30 mouse cellular contexts compared by ENCODE assay signal in the genomic region with DNA sequence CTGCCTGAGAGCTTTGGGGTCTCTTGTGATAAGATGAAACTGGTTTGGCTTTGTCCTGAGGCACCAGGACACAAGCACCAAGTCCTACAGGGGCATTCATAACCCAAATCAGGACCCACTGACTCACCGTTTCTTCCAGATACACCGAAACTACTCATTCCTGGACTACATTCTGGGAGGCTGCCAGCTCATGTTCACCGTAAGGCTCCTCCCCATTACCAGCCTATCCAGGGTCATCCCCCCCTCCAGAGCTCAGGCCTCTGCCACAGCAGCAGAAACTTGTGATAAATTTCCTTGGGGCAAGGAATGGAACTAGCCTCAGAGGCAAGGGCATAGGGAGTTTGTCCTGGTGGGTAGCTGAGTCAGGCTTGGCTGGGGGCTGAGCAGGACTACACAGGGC. TPM values are rescaled to one million over a fixed set of nuclear protein-coding genes. Genes with fewer than 3 reads are reported as not detected.
A peak's percentile ranks its signal among the peaks of the same experiment; 100 is the strongest.
DNase-seq lines count a peak whose midpoint lies in the region; ATAC-seq and TF ChIP-seq lines count a peak whose summit lies in the region.
"Had no signal": no experiment of that assay in that cellular context is flagged by ENCODE, and none has a peak within 500 bp of the region (broad histone marks: within the 10 kb centered on the region; RNA-seq: fewer than 3 reads in every experiment).

No protein-coding gene starts in this region.

- no peak overlapping the region for H3K4me3 ChIP-seq in forebrain, embryonic 10.5 days
- no peak overlapping the region for H3K4me3 ChIP-seq in forebrain, embryonic 13.5 days
- H3K4me3 ChIP-seq in cerebellum, adult 2 months (replicated peaks; ENCODE audit: insufficient read depth, low read depth, low read length): no peak overlapping the region
- H3K4me3 ChIP-seq: embryonic facial prominence, embryonic 13.5 days; heart, embryonic 15.5 days; hindbrain, embryonic 12.5 days; intestine, embryonic 15.5 days; liver, embryonic 13.5 days; midbrain, embryonic 15.5 days; neural tube, embryonic 15.5 days had no signal

- TF ChIP-seq POLR2A in cerebellum, adult 2 months (IDR thresholded peaks at IDR 0.05; ENCODE audit: borderline replicate concordance, insufficient read depth, low read length): no peak

- no peaks in the 10 kb centered on the region for H3K27me3 ChIP-seq in forebrain, embryonic 10.5 days (ENCODE audit: poor library complexity, severe bottlenecking)
- H3K27me3 ChIP-seq in forebrain, embryonic 13.5 days: no peaks in the 10 kb centered on the region
- no peaks in the 10 kb centered on the region for H3K27me3 ChIP-seq in cerebellum, adult 2 months (ENCODE audit: control insufficient read depth, insufficient read depth, low read length)
- H3K27me3 ChIP-seq: embryonic facial prominence, embryonic 13.5 days; heart, embryonic 15.5 days; intestine, embryonic 15.5 days; liver, embryonic 13.5 days; midbrain, embryonic 15.5 days; neural tube, embryonic 15.5 days had no signal

- H3K36me3 ChIP-seq in forebrain, embryonic 10.5 days (replicated peaks): 0 out of 2 replicates have a peak, but pooled peaks cover 2% of the 10 kb centered on the region
- H3K36me3 ChIP-seq in forebrain, embryonic 13.5 days (ENCODE audit: poor library complexity, severe bottlenecking): no peaks in the 10 kb centered on the region
- H3K36me3 ChIP-seq: embryonic facial prominence, embryonic 13.5 days; heart, embryonic 15.5 days; hindbrain, embryonic 12.5 days; intestine, embryonic 15.5 days; liver, embryonic 13.5 days; midbrain, embryonic 15.5 days; neural tube, embryonic 15.5 days had no signal

- ATAC-seq in forebrain, embryonic 13.5 days: no peak
- ATAC-seq: forebrain, postnatal 0 days; hindbrain, postnatal 0 days; intestine, embryonic 15.5 days; lung, postnatal 0 days; midbrain, embryonic 15.5 days had no signal

- H3K4me1 ChIP-seq in forebrain, embryonic 10.5 days: peaks cover 39% of the 10 kb centered on the region
- H3K4me1 ChIP-seq in forebrain, embryonic 13.5 days: peaks cover 20% of the 10 kb centered on the region
- H3K4me1 ChIP-seq in cerebellum, adult 2 months (ENCODE audit: control insufficient read depth, insufficient read depth, low read length): no peaks in the 10 kb centered on the region
- H3K4me1 ChIP-seq: heart, embryonic 15.5 days; intestine, embryonic 15.5 days; liver, embryonic 13.5 days had no signal

- H3K27ac ChIP-seq in forebrain, embryonic 10.5 days: peak overlapping the region; percentile 37; the same call in 1 of the 2 replicates
- no peak overlapping the region for H3K27ac ChIP-seq in forebrain, embryonic 13.5 days
- no peak overlapping the region for H3K27ac ChIP-seq in cerebellum, adult 2 months (ENCODE audit: insufficient read depth, low read length)
- H3K27ac ChIP-seq: embryonic facial prominence, embryonic 13.5 days; heart, embryonic 15.5 days; hindbrain, embryonic 12.5 days; hindbrain, postnatal 0 days; intestine, embryonic 15.5 days; kidney, postnatal 0 days; liver, embryonic 13.5 days; macrophage; midbrain, embryonic 15.5 days; neural tube, embryonic 15.5 days had no signal

- 85% methylated on average over 3 of the region's 3 CpGs for WGBS in forebrain, embryonic 10.5 days
- 76% methylated on average over 3 of the region's 3 CpGs for WGBS in forebrain, embryonic 13.5 days
- WGBS in cerebellum, adult 2 months: 69% methylated on average over 3 of the region's 3 CpGs

- DNase-seq in forebrain, embryonic 10.5 days (ENCODE audit: extremely low spot score, low spot score): no peak
- DNase-seq in MN1 (ENCODE audit: low spot score): peak; percentile 37
- DNase-seq in adrenal gland, adult 2 months: peak; percentile 85
- peak; percentile 76 to 80 for DNase-seq in adrenal gland, postnatal 36 days
- no peak for DNase-seq in urinary bladder, postnatal 25 days (ENCODE audit: low spot score)
- DNase-seq in cerebellum, adult 2 months: no peak
- DNase-seq in yolk sac, embryonic 10.5 days (ENCODE audit: low spot score): no peak
- DNase-seq: cerebellum, adult 11 months; cerebellum, adult 9-11 months; embryo, embryonic 11 days; forebrain, postnatal 0 days; gastrocnemius, postnatal 10 days; heart, postnatal 36 days; kidney, adult 2 months; layer of hippocampus, postnatal 36 days; left cerebral cortex, postnatal 4 days; liver, embryonic 13.5 days; lung, adult 18-20 months; right cerebral cortex, adult 18-20 months had no signal

- H3K9me3 ChIP-seq in forebrain, embryonic 10.5 days: no peaks in the 10 kb centered on the region
- no peaks in the 10 kb centered on the region for H3K9me3 ChIP-seq in forebrain, embryonic 13.5 days (replicated peaks)
- H3K9me3 ChIP-seq: embryonic facial prominence, embryonic 13.5 days; heart, embryonic 15.5 days; hindbrain, embryonic 12.5 days; intestine, embryonic 15.5 days; liver, embryonic 13.5 days; midbrain, embryonic 15.5 days; neural tube, embryonic 15.5 days had no signal

- no peak for TF ChIP-seq CTCF in cerebellum, adult 2 months (IDR thresholded peaks at IDR 0.05; ENCODE audit: borderline replicate concordance, insufficient read depth, low read depth, low read length)

- H3K4me2 ChIP-seq in forebrain, embryonic 13.5 days: no peak overlapping the region
- H3K4me2 ChIP-seq: embryonic facial prominence, embryonic 13.5 days; heart, embryonic 15.5 days; hindbrain, embryonic 12.5 days; intestine, embryonic 15.5 days; liver, embryonic 13.5 days; midbrain, embryonic 15.5 days; neural tube, embryonic 15.5 days had no signal

- H3K9ac ChIP-seq in forebrain, embryonic 13.5 days: no peak overlapping the region
- H3K9ac ChIP-seq: embryonic facial prominence, embryonic 13.5 days; forebrain, postnatal 0 days; heart, embryonic 15.5 days; hindbrain, embryonic 12.5 days; intestine, embryonic 15.5 days; liver, embryonic 13.5 days; midbrain, embryonic 15.5 days; neural tube, embryonic 15.5 days had no signal

RNA-seq across cellular contexts. Expression of a gene that starts 24.5 kb away (rescaled TPM):
- polyA plus RNA-seq in forebrain, embryonic 10.5 days (2016; fragmentation: Nextera tagmentation; extraction: Ambion mirVana): 16.2 and 16.3 TPM in 2 replicates
- polyA plus RNA-seq in forebrain, embryonic 13.5 days (2015; fragmentation: Nextera tagmentation; extraction: Ambion mirVana): 14.3 and 18.6 TPM in 2 replicates
- 10 to 100 TPM; 17.2 to 26.0 TPM for total RNA-seq in adrenal gland, adult 2 months (2021)
- 82.7 and 87.2 TPM in 2 replicates for polyA plus RNA-seq in adrenal gland, adult 2 months (2012; rRNA removed)
- total RNA-seq in adrenal gland, postnatal 36 days (2021): 10 to 100 TPM; 12.9 to 18.3 TPM
- polyA plus RNA-seq in cerebellum, adult 2 months (2012; rRNA removed): 39.3 and 46.3 TPM in 2 replicates

RNA-seq across cellular contexts. Expression of a gene that starts 44.5 kb away (rescaled TPM):
- polyA plus RNA-seq in forebrain, embryonic 10.5 days (2016; fragmentation: Nextera tagmentation; extraction: Ambion mirVana): 48.3 and 48.9 TPM in 2 replicates
- polyA plus RNA-seq in forebrain, embryonic 13.5 days (2015; fragmentation: Nextera tagmentation; extraction: Ambion mirVana): 48.1 and 54.3 TPM in 2 replicates
- total RNA-seq in adrenal gland, adult 2 months (2021): 10 to 100 TPM; 18.6 to 25.3 TPM
- 3.7 and 4.0 TPM in 2 replicates for polyA plus RNA-seq in adrenal gland, adult 2 months (2012; rRNA removed)
- total RNA-seq in adrenal gland, postnatal 36 days (2021): 10 to 100 TPM; 22.3 to 22.5 TPM
- 22.0 TPM in 2 replicates for polyA plus RNA-seq in cerebellum, adult 2 months (2012; rRNA removed)

RNA-seq across cellular contexts. Expression of a gene that starts 44.5 kb away (rescaled TPM):
- 90.1 and 90.5 TPM in 2 replicates for polyA plus RNA-seq in forebrain, embryonic 10.5 days (2016; fragmentation: Nextera tagmentation; extraction: Ambion mirVana)
- 108 TPM in 2 replicates for polyA plus RNA-seq in forebrain, embryonic 13.5 days (2015; fragmentation: Nextera tagmentation; extraction: Ambion mirVana)
- total RNA-seq in adrenal gland, adult 2 months (2021): 10 to 100 TPM; 37.2 to 48.4 TPM
- polyA plus RNA-seq in adrenal gland, adult 2 months (2012; rRNA removed): 20.5 and 31.9 TPM in 2 replicates
- total RNA-seq in adrenal gland, postnatal 36 days (2021): 10 to 100 TPM; 32.0 to 33.2 TPM
- polyA plus RNA-seq in cerebellum, adult 2 months (2012; rRNA removed): 56.1 and 57.6 TPM in 2 replicates

Comparison
In these comparisons a context has a peak if more than half of its experiments do, and no peak if none do; other contexts are left out.
1. DNase-seq: peak in MN1 (single experiment), adrenal gland, adult 2 months (single experiment) and adrenal gland, postnatal 36 days (2 of 2); none in forebrain, embryonic 10.5 days (single experiment), urinary bladder, postnatal 25 days (single experiment), cerebellum, adult 2 months (0 of 2) and yolk sac, embryonic 10.5 days (single experiment).